Mouse (Mus musculus) gastrocnemius, postnatal 14 days (tissue): ENCODE results near the gene Ecpas. TPM values are rescaled to one million over a fixed set of nuclear protein-coding genes. Genes with fewer than 3 reads are reported as not detected.

Experiments
- DNase-seq: peaks from one replicate; pipeline ENCODE4 v3.0.0; 2021; ENCODE audit warnings: mixed read lengths
- intact Hi-C: fragments of 180-260 bp; cut with DNase I; formaldehyde crosslinking; loops from one replicate; pipeline ENCODE4 v1.15.1; 2025; ENCODE audit warnings: low total_unique reads
- long read RNA-seq, 2 experiments: library from polyadenylated mRNA; stranded (forward); transcript quantifications; one replicate each; pipeline ENCODE4 v2.0.0; 2021
- total RNA-seq, 2 experiments: library from RNA; stranded (reverse); gene quantifications; 2 replicates each; pipeline ENCODE4 v1.2.3; 2021

The Ecpas gene
- total RNA-seq = 100 to 1,000 TPM; 206 to 221 TPM
- long read RNA-seq, experiment 1, full-length matches to known transcripts = 2 of 75 reads
- long read RNA-seq, experiment 1, partial matches to known transcripts = 25 of 75 reads
- long read RNA-seq, experiment 1, other reads (novel, unspliced or antisense) = 48 of 75 reads
- long read RNA-seq, experiment 2, full-length matches to known transcripts = 11 of 121 reads
- long read RNA-seq, experiment 2, partial matches to known transcripts = 22 of 121 reads
- long read RNA-seq, experiment 2, other reads (novel, unspliced or antisense) = 88 of 121 reads

- intact Hi-C loops = no loop called here
Measured at GRCm38 (mm10) chr4:58912629-58913335, at the start of gene Ecpas. Ecpas (minus strand) TSS chr4:58912749.

GRCm38 (mm10) chr4:58961719-58962118 is 49.2 kb upstream of the Ecpas start:
- intact Hi-C loops = no loop called here
- DNase-seq = no peak

More at GRCm38 (mm10) chr4:58912629-58913335, at the start of gene Ecpas:
- peak; percentile 85 for DNase-seq

DNA sequence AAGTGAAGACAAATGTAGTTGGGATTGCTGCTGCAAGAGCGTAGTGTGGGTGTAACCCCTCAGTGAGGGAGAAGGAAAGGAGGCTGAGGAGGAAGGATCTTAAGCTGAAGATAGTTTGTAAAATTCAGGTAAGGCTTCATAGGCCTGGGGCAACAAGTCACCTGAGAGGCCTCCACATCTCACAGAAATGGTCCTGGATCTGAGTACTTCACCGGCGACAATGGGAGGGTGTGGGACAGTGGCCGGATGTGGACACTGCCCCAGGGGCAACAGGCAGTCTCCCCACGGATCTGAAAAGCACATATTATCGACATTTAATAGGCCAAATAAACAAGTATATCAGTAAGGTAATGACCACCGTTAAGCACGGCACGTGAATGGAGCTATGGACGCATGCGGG is 40.1 kb upstream of the Ecpas start:
- intact Hi-C loops = no loop called here
- DNase-seq = no peak

GRCm38 (mm10) chr4:58948391-58948790 is 35.8 kb upstream of the Ecpas start:
- no peak for DNase-seq
- intact Hi-C loops = no loop called here

DNA sequence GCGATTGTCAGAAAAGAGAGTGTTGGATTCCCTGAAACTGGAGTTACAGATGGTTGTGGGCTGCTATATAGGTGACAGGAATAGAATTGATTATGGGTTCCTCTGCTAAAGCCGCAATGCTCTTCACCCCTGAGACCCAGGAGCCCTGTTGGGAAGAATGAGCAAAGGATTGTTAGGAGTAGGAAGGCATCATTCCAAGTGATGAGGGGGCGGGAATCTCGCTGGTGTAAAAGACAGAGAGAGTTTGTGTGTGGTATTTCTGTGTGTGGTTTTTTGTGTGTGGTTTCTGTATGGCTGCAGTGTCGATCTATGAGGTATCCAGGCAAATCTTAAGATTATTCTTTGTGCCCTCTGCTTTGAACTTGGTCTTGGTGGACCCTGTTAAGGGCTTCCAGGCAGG is 32.1 kb upstream of the Ecpas start:
- intact Hi-C loops = no loop called here
- no peak for DNase-seq

GRCm38 (mm10) chr4:58944206-58944553 is 31.6 kb upstream of the Ecpas start:
- intact Hi-C loops = no loop called here
- no peak for DNase-seq

- DNase-seq = peak; percentile 75
- intact Hi-C loops = no loop called here
Measured at GRCm38 (mm10) chr4:58943420-58944205, 31.1 kb upstream of the Ecpas start, which contains the start of gene Zkscan16. Zkscan16 (plus strand) TSS chr4:58943628.

- intact Hi-C loops = no loop called here
Measured at GRCm38 (mm10) chr4:58942942-58943341, 30.4 kb upstream of the Ecpas start.

GRCm38 (mm10) chr4:58941638-58942037 is 29.1 kb upstream of the Ecpas start:
- no peak for DNase-seq
- intact Hi-C loops = no loop called here

More at GRCm38 (mm10) chr4:58942942-58943341, 30.4 kb upstream of the Ecpas start:
- no peak for DNase-seq

- intact Hi-C loops = no loop called here
- no peak for DNase-seq
Measured at GRCm38 (mm10) chr4:58935846-58936245, 23.3 kb upstream of the Ecpas start.

DNA sequence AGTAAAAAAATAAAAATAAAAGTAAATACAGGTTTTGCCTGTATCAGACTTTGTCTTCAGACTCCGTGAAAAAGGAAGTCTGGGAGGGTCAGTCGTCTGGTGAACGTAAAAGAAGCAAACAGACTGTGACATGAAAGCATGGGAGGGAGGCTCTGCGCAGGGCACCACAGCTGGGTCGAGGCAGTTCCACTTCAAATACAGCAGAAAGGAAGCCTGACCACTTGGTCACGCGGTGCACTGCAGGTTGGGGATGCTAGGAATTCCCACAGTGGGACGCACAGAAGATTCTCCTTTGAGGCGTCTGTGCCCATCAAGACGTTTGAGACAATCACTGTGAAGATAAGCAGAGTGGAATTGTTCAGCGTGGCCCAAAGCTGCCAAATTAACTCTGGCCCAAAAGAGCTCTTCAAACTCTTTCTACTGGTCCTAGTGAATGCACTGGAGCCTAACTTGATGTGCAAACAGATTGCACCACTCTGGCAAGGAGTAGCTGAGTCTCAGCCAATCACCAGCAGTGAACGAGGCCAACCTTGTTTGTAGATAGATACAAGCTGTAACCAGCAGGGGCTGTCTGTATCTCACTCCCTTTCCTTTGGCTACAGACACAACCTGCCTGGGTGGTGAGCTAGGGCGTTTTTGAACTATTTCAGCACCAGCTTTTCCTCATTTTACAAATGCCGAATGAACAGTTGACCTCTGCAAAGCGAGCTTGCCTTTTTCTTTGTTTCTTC is 22.4 kb upstream of the Ecpas start:
- DNase-seq = peak; percentile 64
- intact Hi-C loops = no loop called here

GRCm38 (mm10) chr4:58934308-58934707 is 21.8 kb upstream of the Ecpas start:
- no peak for DNase-seq
- intact Hi-C loops = no loop called here

DNA sequence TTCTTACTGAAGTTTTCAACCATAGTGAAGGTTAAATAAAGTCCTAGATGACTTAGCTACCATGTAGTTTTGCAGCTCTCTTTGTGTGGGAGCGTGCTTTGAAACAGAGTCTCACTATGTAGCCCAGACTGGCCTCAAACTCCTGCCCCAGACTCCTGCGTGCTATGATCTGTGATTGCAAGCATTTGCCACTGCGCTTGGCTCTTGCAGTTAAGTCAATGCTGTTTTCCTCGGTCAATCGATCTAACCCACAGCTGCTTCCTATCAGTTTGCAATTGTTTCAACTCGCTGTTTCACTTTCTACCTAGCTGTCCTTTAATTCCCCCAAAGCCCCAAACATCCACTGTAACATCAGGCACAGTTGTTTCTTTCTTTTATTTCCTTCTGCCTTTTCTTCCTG is 20.0 kb upstream of the Ecpas start:
- DNase-seq = no peak
- intact Hi-C loops = no loop called here

GRCm38 (mm10) chr4:58927661-58928060 is 15.1 kb upstream of the Ecpas start:
- DNase-seq = no peak
- intact Hi-C loops = no loop called here

GRCm38 (mm10) chr4:58926120-58926519 is 13.6 kb upstream of the Ecpas start:
- intact Hi-C loops = no loop called here
- DNase-seq = no peak

- intact Hi-C loops = no loop called here
Measured at GRCm38 (mm10) chr4:58925664-58926063, 13.1 kb upstream of the Ecpas start.

GRCm38 (mm10) chr4:58923933-58924332 is 11.4 kb upstream of the Ecpas start:
- intact Hi-C loops = no loop called here
- DNase-seq = no peak

More at GRCm38 (mm10) chr4:58925664-58926063, 13.1 kb upstream of the Ecpas start:
- DNase-seq = no peak

GRCm38 (mm10) chr4:58915081-58915826 is 2.7 kb upstream of the Ecpas start:
- intact Hi-C loops = no loop called here

More at GRCm38 (mm10) chr4:58915081-58915826, 2.7 kb upstream of the Ecpas start:
- no peak for DNase-seq
